8 mouse cellular contexts compared by ENCODE assay signal in the genomic region with DNA sequence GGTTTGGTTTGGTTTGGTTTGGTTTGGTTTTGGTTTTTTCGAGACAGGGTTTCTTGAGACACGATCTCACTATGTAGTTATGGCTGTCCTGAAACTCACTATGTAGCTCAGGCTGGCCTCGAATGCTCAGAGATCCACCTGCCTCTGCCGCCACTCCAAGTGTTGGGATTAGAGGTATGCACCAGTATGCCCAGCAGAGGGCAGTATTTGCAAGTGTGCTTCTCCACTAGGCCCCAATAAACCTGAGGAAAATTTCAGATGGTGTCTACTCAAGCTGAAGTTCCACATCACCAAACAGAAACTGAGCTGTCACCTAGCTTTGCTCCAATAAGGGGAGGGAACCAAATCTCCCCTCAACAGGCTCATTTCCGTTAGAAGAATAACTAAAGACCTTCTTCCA. TPM values are rescaled to one million over a fixed set of nuclear protein-coding genes. Genes with fewer than 3 reads are reported as not detected.
DNase-seq lines count a peak whose midpoint lies in the region; TF ChIP-seq lines count a peak whose summit lies in the region.
"Had no signal": no experiment of that assay in that cellular context is flagged by ENCODE, and none has a peak within 500 bp of the region (broad histone marks: within the 10 kb centered on the region; RNA-seq: fewer than 3 reads in every experiment).

No protein-coding gene starts in this region.

- peak; percentile 6 for DNase-seq in layer of hippocampus, adult 11-12 months (ENCODE audit: low spot score)
- no peak for DNase-seq in layer of hippocampus, adult 9-10 months (ENCODE audit: low spot score)
- DNase-seq in MEL (ENCODE audit: low read depth, low spot score), result peak; percentile 66
- DNase-seq in c-Kit-positive CD71-positive TER-119-negative erythroid progenitor cells, embryonic 14.5 days (ENCODE audit: low read depth), result peak; percentile 20
- peak; percentile 72 for DNase-seq in naive thymus-derived CD4-positive, alpha-beta T cell, adult 2 months (ENCODE audit: low read depth)
- DNase-seq in right cerebral cortex, postnatal 25 days, result no peak
- DNase-seq in urinary bladder, postnatal 25 days (ENCODE audit: low spot score), result no peak

- H3K4me3 ChIP-seq in MEL (ENCODE audit: control insufficient read depth in 1 of 2, insufficient read depth in 1 of 2, low read depth in 2 of 2, low read length in 2 of 2), result no peak overlapping the region
- H3K4me3 ChIP-seq: megakaryocyte, embryonic 14.5 days had no signal

- peak; percentile 66 to 75 (median 71) for TF ChIP-seq CTCF in MEL (IDR thresholded peaks at IDR 0.05 in 2 of 3, conservative IDR thresholded peaks at IDR 0.05 in 1 of 3; ENCODE audit: control insufficient read depth in 1 of 3, insufficient read depth in 1 of 3, low read depth in 2 of 3, low read length in 3 of 3, poor library complexity in 1 of 3, severe bottlenecking in 1 of 3)

- peaks cover 12 to 18% of the 10 kb centered on the region in 2 experiments; a peak in 3 of 4 replicates for H3K4me1 ChIP-seq in MEL (ENCODE audit: control insufficient read depth in 1 of 2, insufficient read depth in 2 of 2, low read length in 2 of 2)

- peak; percentile 38 for TF ChIP-seq RAD21 in MEL (IDR thresholded peaks at IDR 0.05; ENCODE audit: low read depth, low read length)

- no peak for TF ChIP-seq EP300 in MEL (IDR thresholded peaks at IDR 0.05; ENCODE audit: low read depth in 1 of 2, low read length in 2 of 2)

- H3K27ac ChIP-seq in MEL (ENCODE audit: control insufficient read depth, low read depth, low read length), result no peak overlapping the region

- H3K36me3 ChIP-seq in MEL (ENCODE audit: control insufficient read depth in 1 of 2, insufficient read depth in 2 of 2, low read length in 2 of 2), result peaks cover 0 to 20% of the 10 kb centered on the region in 2 experiments; a peak in 2 of 4 replicates

- no peaks in the 10 kb centered on the region for H3K79me2 ChIP-seq in MEL (ENCODE audit: control insufficient read depth, insufficient read depth, low read length, poor library complexity)

- H3K27me3 ChIP-seq in MEL (ENCODE audit: control insufficient read depth in 1 of 2, insufficient read depth in 2 of 2, low read length in 2 of 2), result no peaks in the 10 kb centered on the region

- H3K9ac ChIP-seq in MEL (ENCODE audit: control insufficient read depth, low read depth, low read length, poor library complexity, severe bottlenecking), result no peak overlapping the region

- H3K9me3 ChIP-seq in MEL (replicated peaks; ENCODE audit: insufficient read depth, low read length), result no peaks in the 10 kb centered on the region
- H3K9me3 ChIP-seq: megakaryocyte, embryonic 14.5 days had no signal

- TF ChIP-seq POLR2A in MEL (IDR thresholded peaks at IDR 0.05; ENCODE audit: control insufficient read depth in 1 of 2, insufficient read depth in 1 of 2, low read depth in 1 of 2, low read length in 2 of 2, poor library complexity in 1 of 2), result no peak

TF ChIP-seq in MEL, 35 proteins besides CTCF, POLR2A, EP300 and RAD21:
- no peak for TF ChIP-seq TAL1 (IDR thresholded peaks at IDR 0.05; ENCODE audit: low read length)
- TF ChIP-seq MAZ (IDR thresholded peaks at IDR 0.05; ENCODE audit: low read depth, low read length), result no peak
- no peak for TF ChIP-seq UBTF (IDR thresholded peaks at IDR 0.05; ENCODE audit: borderline replicate concordance, insufficient read depth, low read depth, low read length)
- peak; percentile 44; the same call in 1 of the 2 replicates for TF ChIP-seq SMC3 (IDR thresholded peaks at IDR 0.05; ENCODE audit: low read depth, low read length)
- TF ChIP-seq GATA1 (IDR thresholded peaks at IDR 0.05; ENCODE audit: low read depth, low read length), result no peak
- TF ChIP-seq USF1 (IDR thresholded peaks at IDR 0.05; ENCODE audit: low read depth, low read length), result no peak
- no peak for TF ChIP-seq JUND (IDR thresholded peaks at IDR 0.05; ENCODE audit: low read depth, low read length)
- peak; percentile 3; the same call in 1 of the 2 replicates for TF ChIP-seq ZC3H11A (IDR thresholded peaks at IDR 0.05; ENCODE audit: low read depth, low read length)

RNA-seq across cellular contexts. Expression of a gene that starts 31.8 kb away (rescaled TPM):
- total RNA-seq in MEL (2012; rRNA removed), result 4,641 and 5,133 TPM in 2 replicates
- polyA plus RNA-seq in MEL (2012; ENCODE audit: insufficient read depth in 1 of 2, insufficient read length in 2 of 2, low read depth in 1 of 2, low replicate concordance in 2 of 2, missing spikeins in 1 of 2), result 1,000 to 10,000 TPM in 1 of 2 experiments, 100 to 1,000 TPM in 1; 450 to 1,410 TPM

RNA-seq across cellular contexts. Expression of a gene that starts 41.4 kb away (rescaled TPM):
- total RNA-seq in MEL (2012; rRNA removed), result 10.2 and 14.1 TPM in 2 replicates
- 10 to 100 TPM in 1 of 2 experiments, not detected in 1; 23.1 TPM for polyA plus RNA-seq in MEL (2012; ENCODE audit: insufficient read depth in 1 of 2, insufficient read length in 2 of 2, low read depth in 1 of 2, low replicate concordance in 2 of 2, missing spikeins in 1 of 2)

RNA-seq across cellular contexts. Expression of a gene that starts 56.7 kb away (rescaled TPM):
- 1,318 and 1,322 TPM in 2 replicates for total RNA-seq in MEL (2012; rRNA removed)
- 100 to 1,000 TPM in 1 of 2 experiments, not detected in 1; 696 TPM for polyA plus RNA-seq in MEL (2012; ENCODE audit: insufficient read depth in 1 of 2, insufficient read length in 2 of 2, low read depth in 1 of 2, low replicate concordance in 2 of 2, missing spikeins in 1 of 2)

RNA-seq across cellular contexts. Expression of a gene that starts 56.8 kb away (rescaled TPM):
- 43.3 and 65.3 TPM in 2 replicates for total RNA-seq in MEL (2012; rRNA removed)
- polyA plus RNA-seq in MEL (2012; ENCODE audit: insufficient read depth in 1 of 2, insufficient read length in 2 of 2, low read depth in 1 of 2, low replicate concordance in 2 of 2, missing spikeins in 1 of 2), result 10 to 100 TPM in 1 of 2 experiments, not detected in 1; 40.9 TPM

Comparison
In these comparisons a context has a peak if more than half of its experiments do, and no peak if none do; other contexts are left out.
1. DNase-seq: peak in layer of hippocampus, adult 11-12 months (single experiment), MEL (single experiment), c-Kit-positive CD71-positive TER-119-negative erythroid progenitor cells, embryonic 14.5 days (single experiment) and naive thymus-derived CD4-positive, alpha-beta T cell, adult 2 months (single experiment); none in layer of hippocampus, adult 9-10 months (single experiment), right cerebral cortex, postnatal 25 days (single experiment) and urinary bladder, postnatal 25 days (single experiment).